Mouse (Mus musculus) bone marrow macrophage, adult 2 months (primary cell): Measurements from ENCODE around the gene Ifna5. TPM values are rescaled to one million over a fixed set of nuclear protein-coding genes. Genes with fewer than 3 reads are reported as not detected.
"Not testable (repeated sequence)": the region's sequence is repeated elsewhere in the genome, so short reads cannot be mapped to it uniquely, and the experiment has no call there.

Experiments
- H3K27ac ChIP-seq: 2 replicates; pipeline ENCODE4 v1.5.1; 2012; ENCODE audit warnings: low read depth, low read length; ENCODE audit not compliant: insufficient read depth
- H3K4me1 ChIP-seq: 2 replicates; pipeline ENCODE4 v1.6.1; 2012; ENCODE audit warnings: low read length; ENCODE audit not compliant: control insufficient read depth, insufficient read depth
- H3K4me3 ChIP-seq: 2 replicates; pipeline ENCODE4 v1.5.1; 2012; ENCODE audit warnings: mild to moderate bottlenecking, low read length, moderate library complexity; ENCODE audit not compliant: insufficient read depth
- CTCF ChIP-seq: IDR thresholded peaks from 2 replicates; pipeline ENCODE4 v1.5.1; 2012; ENCODE audit warnings: low read depth, mild to moderate bottlenecking, low read length, moderate library complexity
- POLR2A ChIP-seq: IDR thresholded peaks from 2 replicates; pipeline ENCODE4 v1.6.1; 2012; ENCODE audit warnings: mild to moderate bottlenecking, low read depth, low read length, borderline replicate concordance
- polyA plus RNA-seq: library from polyadenylated mRNA; stranded (reverse); fragments of >200 nt; gene quantifications from 2 replicates; pipeline ENCODE4 v1.2.4, GENCODE M21; 2012; ENCODE audit not compliant: missing spikeins, insufficient read depth, insufficient read length

Ifna5 gene
- polyA plus RNA-seq, 1 experiment = not detected

DNA sequence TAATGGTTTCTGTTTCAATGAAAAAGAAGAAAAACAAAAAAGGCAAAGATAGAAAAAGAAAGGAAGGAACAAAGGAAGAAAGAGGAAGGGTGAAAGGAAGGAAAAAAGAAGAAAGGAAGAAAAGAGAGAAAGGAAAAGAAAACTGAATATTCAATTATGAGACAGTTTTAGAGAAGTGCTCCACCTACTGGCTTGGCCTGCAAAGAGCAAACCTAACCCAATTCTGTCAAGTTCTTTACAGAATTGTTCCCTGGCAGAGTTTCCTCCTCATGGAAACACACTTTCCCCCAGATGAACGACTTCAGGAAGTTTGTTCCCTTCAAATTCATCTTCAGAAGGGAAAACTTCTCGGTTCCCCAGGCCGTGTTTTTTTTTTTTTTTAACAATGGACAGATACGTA lies 12.3 kb upstream of the Ifna5 start:
- no peaks in the 10 kb centered on the region for H3K4me1 ChIP-seq
- no peak overlapping the region for H3K27ac ChIP-seq
- H3K4me3 ChIP-seq = no peak overlapping the region
- no peak for TF ChIP-seq CTCF
- TF ChIP-seq POLR2A = no peak

DNA sequence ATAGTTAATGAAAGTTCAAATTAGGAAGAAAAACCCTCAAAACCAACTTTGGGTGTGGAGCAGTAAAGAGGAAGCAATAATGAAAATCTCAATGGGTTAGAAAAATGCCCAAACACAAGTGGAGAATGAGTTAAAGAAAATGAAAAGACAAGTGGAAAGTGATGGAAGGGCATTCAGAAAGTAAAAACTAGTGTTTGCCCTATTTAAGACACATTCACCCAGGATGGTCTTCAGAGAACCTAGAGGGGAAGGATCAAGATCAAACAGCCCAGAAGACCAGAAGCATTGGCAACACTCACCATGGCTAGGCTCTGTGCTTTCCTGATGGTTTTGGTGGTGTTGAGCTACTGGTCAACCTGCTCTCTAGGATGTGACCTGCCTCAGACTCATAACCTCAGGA lies 8.2 kb upstream of the Ifna5 start, which contains the start of gene Ifna6:
Gene Ifna6, plus strand, starts transcription at position 301 of the 400 bp plus-strand sequence.
- H3K27ac ChIP-seq, H3K4me1 ChIP-seq, H3K4me3 ChIP-seq: not testable (repeated sequence)

DNA sequence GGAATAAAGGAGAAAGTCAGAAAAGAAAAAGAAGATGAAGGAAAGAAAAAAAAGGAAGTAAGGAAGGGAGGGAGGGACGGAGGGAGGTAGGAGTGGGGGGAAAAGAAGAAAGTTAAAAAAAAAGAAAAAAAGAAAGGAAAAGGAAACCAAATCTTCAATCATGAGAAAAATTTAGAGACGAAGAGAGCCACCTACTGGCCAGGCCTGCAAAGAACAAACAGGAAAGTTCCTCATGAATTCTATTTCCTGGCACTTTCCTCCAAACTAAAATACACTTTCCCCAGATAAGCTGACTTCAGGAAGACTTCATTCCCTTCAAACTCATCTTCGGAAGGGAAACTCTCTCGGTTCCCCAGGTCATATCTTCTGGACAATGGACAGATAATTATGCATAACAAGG lies 4.8 kb upstream of the Ifna5 start:
- TF ChIP-seq CTCF (no peak), POLR2A (no peak)
- H3K4me1 ChIP-seq = no peaks in the 10 kb centered on the region

GRCm38 (mm10) chr4:88838828-88839227 lies 3.5 kb downstream of the Ifna5 start:
- Histone ChIP-seq H3K27ac (no peak overlapping the region), H3K4me1 (no peaks in the 10 kb centered on the region), H3K4me3 (no peak overlapping the region)
- TF ChIP-seq CTCF = no peak
- TF ChIP-seq POLR2A = no peak

More for the DNA sequence above, 4.8 kb upstream of the Ifna5 start:
- no peak overlapping the region for H3K4me3 ChIP-seq
- no peak overlapping the region for H3K27ac ChIP-seq

GRCm38 (mm10) chr4:88840058-88840457 lies 4.7 kb downstream of the Ifna5 start:
- Histone ChIP-seq H3K27ac (no peak overlapping the region), H3K4me1 (no peaks in the 10 kb centered on the region), H3K4me3 (no peak overlapping the region)
- TF ChIP-seq POLR2A (no peak), CTCF (no peak)

GRCm38 (mm10) chr4:88841438-88841911 lies 6.2 kb downstream of the Ifna5 start, which contains the start of gene Ifna4:
Gene Ifna4 (plus strand): TSS chr4:88841861.
- no peak for TF ChIP-seq CTCF
- no peak for TF ChIP-seq POLR2A

GRCm38 (mm10) chr4:88845334-88845733 lies 10.0 kb downstream of the Ifna5 start:
- H3K27ac ChIP-seq = no peak overlapping the region
- no peak overlapping the region for H3K4me3 ChIP-seq
- H3K4me1 ChIP-seq = no peaks in the 10 kb centered on the region
- TF ChIP-seq POLR2A (no peak), CTCF (no peak)

More at GRCm38 (mm10) chr4:88841438-88841911, 6.2 kb downstream of the Ifna5 start, which contains the start of gene Ifna4:
- H3K4me1 ChIP-seq = no peaks in the 10 kb centered on the region
- no peak within 1 kb of the TSS for H3K4me3 ChIP-seq
- H3K27ac ChIP-seq = no peak within 1 kb of the TSS

- TF ChIP-seq CTCF (no peak), POLR2A (no peak)
- H3K27ac ChIP-seq = no peak within 1 kb of the TSS
- no peaks in the 10 kb centered on the region for H3K4me1 ChIP-seq
- H3K4me3 ChIP-seq = no peak within 1 kb of the TSS
Measured at GRCm38 (mm10) chr4:88849698-88850097, 14.4 kb downstream of the Ifna5 start, which contains the start of gene Ifna1. Gene Ifna1 (plus strand): TSS chr4:88850087.

GRCm38 (mm10) chr4:88851026-88851763 lies 15.9 kb downstream of the Ifna5 start:
- H3K4me1 ChIP-seq = no peaks in the 10 kb centered on the region
- TF ChIP-seq CTCF (no peak), POLR2A (no peak)
- no peak overlapping the region for H3K4me3 ChIP-seq
- no peak overlapping the region for H3K27ac ChIP-seq

GRCm38 (mm10) chr4:88859214-88859613 lies 23.9 kb downstream of the Ifna5 start:
- Histone ChIP-seq H3K4me1 (no peaks in the 10 kb centered on the region), H3K4me3 (no peak overlapping the region), H3K27ac (no peak overlapping the region)
- TF ChIP-seq POLR2A (no peak), CTCF (no peak)
